Mouse (Mus musculus): ENCODE measurements at regions not wholly inside any gene's neighbourhood (a gene's known extent, or its start where the extent isn't known, plus 50 kb on each side); places are given as distances from the start of the nearest gene placed in this dataset.

DNA sequence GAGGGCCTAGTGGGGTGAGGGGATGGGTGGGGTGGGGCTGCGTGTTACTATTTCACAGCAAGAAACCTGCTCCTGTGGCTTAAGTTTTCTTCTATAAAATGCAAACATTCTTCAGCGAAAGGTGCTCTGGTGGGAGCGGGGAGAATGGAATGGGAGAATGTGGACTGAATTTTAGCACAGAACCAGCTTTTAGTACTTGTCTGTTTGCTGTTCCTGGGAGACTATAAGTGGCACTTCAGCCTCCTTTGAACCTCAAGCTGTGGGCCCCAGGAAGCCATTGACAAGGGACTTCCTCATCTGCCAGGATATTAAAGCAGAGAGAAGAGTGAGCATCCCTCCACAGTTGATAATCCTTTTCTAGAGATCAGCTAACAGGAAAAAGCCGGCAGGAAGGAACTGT, 580.2 kb downstream of the Zfp706 start:
- DNase-seq (ENCODE audit: extremely low read depth, low read depth, low spot score), result no peak

DNA sequence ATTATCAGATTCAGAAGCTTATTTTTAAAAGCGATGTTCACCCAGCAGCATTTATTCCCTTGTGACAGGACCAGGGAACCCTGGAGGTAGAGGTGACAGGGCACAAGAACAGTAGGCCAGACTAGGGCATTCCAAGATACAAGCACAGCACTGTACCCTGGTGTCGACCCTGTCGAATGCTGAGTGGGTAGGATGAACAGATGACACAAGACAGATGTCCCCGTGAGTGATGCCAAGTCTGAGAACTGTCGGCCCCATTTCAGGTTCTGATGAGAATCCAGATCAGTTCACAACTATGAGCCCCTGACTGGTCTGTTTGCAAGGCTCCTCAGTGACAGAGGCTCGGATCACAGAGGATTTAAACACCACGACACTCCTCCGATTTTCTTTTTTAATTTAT, 581.7 kb downstream of the Zfp706 start:
- DNase-seq (ENCODE audit: extremely low read depth, low read depth, low spot score), result no peak

DNA sequence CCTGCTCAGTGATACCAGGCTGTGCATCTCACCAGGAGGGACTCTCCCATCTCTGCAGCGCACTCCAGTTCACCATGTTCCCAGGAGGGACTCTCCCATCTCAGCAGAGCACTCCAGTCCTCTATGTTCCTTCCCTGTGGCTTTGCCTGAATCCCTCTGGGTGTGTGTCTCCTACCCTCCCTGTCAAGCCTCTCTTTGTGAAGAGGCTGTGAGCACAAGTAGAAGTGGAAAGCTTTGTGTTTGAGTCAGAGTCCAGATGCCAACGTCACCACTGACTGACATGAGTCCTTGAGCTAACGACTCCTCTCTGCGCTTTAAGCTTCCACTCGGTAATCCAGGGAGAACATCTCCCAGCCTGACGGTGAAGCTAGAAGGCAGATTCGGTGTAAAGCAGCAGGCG, 583.5 kb downstream of the Zfp706 start:
- DNase-seq (ENCODE audit: extremely low read depth, low read depth, low spot score), result no peak

DNA sequence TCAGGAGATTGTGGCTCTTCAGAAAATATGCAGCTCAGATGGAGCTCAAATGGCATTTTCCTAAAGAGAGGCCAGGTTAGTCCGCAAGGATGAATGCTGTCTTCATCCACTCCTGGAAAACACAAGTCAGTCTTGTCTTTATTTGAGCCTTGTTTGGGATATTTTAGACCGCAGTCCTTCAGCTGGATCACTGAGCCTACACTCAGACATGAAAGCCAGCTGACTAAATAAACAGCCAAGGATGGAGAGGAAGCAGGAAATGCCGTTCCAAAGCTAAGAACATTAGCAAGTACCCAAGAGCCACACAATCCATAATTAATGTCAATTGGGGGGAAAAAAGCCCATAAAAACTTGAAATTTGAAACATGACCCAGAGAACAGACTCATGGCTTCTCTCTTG, 584.8 kb downstream of the Zfp706 start:
- no peak for DNase-seq (ENCODE audit: extremely low read depth, low read depth, low spot score)

DNA sequence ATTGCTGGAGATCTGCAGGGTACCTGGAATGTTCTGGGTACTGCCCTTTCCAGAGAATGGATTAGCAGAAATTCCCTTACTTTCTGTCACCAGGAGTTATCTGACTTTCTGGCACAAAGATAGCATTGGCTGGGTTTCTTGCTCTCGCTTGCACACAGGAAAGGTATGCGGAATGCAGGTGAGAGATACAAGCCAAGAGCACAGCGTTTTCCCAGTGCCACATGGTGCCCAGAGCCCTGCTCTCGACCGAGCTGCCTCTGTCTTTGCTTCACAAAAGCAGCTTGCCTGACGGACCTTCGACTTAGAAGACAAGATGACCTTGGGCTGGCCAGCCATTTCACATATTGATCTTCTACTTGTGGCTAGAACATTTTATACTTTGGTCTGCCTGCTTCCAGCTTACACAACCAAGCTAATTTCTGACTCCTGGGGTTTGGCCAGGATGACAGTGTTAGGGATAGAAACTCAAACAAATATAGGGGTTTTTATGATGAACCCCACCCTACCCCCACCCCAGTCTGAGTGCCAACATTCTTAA, 587.6 kb downstream of the Zfp706 start:
- peak; percentile 23 for DNase-seq (ENCODE audit: extremely low read depth, low read depth, low spot score)

DNA sequence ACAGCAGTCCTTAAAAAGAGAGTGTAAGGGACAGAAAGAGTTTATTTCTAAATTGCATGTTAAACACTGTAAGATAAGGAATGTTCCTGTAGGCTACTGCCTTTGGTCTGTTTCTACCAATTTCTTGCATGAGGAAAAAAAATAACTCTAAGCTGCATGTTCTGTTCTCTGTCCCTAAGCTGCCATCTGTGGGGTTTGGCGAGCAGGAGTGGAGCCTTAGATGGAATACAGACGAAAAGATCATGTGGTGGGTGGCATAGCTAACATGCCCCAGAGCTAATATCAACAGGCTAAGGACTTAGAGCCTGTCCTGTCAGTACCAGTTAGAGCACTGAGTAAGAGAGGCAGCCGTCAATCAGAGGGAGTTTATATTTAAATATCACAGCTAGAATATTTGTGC, 590.1 kb downstream of the Zfp706 start:
- DNase-seq (ENCODE audit: extremely low read depth, low read depth, low spot score), result no peak

DNA sequence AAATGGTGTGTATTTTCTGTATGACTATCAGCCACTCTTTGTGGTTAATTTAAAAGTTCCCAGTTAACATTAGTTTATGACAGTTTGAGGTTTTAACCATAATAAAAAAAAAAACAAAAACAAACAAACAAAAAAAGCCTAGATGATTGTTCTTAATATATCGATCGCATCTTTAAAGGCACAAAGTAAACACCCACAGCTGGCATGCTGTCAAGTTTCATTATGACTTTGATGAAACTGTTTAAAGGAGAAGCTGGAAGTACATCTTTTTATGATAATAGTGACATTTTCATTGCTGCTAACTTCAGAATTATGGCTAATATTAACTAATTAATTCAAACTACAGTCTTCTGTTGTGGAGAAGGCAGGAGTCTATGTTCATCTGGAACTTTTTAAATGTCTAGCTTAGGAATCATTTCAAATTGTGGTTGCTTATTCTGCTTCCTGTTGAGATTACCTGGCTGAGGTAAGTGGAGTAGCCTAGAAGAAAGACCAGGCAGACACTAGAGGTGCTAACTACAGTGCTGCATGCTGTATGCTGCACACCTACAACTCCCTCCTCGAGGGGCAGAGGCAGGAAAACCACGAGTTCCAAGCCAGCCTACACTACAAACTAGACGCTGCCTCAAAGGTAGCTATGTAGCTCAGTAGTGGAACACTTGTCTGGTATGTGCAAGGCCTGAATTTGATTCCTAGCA, 591.9 kb downstream of the Zfp706 start:
- DNase-seq (ENCODE audit: extremely low read depth, low read depth, low spot score), result no peak

DNA sequence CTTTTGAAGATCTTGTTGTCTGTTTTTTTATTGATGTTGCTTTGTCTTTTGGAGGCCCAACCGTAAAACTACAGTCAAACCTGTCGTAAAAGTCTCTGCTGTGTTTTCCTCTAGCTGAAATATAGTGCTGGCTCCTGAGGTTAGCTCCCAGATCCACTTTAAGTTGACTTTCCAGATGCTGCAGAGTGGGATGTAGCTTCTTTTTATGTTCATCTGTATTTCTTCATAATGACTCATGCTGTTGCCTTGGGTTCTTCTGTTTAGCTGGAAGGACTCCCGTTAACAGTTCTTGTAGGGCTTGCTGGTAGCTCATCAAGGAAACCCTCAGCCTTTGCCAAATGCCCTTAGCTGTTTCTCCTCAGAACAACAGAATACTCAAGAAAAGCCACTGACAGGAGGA, 595.6 kb downstream of the Zfp706 start:
- DNase-seq (ENCODE audit: extremely low read depth, low read depth, low spot score), result no peak

DNA sequence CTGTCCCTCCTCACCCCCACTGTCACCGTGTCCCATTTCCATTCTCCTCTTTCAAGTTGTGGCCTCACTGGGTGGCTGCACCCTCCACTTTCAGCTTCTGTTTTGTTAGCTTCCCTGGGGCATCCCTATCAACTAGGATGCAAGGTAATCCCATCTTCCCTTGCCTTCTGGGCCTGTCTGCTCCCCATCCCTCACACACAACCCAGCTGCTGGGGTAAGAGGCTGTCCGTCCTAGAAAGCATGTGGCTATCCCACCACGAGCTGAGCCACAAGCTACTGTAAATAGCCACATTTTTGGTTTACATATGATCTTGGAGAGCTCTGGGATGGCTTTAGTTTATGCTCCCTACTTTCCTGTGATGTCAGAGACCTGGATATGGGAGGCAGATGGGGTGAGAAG, 602.1 kb downstream of the Zfp706 start:
- no peak for DNase-seq (ENCODE audit: extremely low read depth, low read depth, low spot score)

DNA sequence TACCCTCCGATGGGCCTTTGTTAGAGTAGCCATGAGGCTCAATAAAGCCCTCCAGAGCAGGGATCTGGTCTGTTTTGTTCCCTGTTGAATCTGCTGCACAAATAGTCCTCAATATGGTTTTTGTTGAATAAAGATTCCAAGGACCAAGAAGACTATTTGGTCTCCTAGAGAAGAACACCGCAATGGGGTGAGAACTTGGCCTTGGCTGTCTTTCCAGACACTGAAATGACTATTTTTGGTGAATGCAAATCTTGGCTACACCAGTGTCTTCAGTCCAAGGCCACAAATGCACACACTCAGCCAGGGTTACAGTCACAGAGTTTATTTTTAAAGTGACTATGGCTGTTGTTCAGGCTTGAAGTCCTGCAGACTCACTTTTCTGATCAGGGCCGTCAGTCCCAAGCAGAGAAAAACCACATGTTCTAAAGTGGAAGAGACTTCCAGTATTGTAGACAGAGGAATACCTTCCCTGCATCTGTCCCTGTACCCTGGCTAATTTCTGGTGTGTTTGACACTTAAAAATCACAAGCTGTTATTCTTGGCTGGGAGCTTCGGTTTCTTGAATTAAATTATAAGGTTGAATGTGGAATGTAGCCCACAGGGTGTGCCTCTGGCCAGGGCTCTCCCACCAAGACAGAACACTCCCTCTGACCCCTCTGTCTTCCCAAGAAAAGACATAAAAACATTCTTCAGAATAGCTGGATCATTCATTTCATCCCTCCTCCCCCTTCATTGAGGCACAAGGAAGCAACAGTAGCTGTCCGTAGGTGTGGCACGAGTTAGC, 604.0 kb downstream of the Zfp706 start:
- DNase-seq (ENCODE audit: extremely low read depth, low read depth, low spot score), result no peak

DNA sequence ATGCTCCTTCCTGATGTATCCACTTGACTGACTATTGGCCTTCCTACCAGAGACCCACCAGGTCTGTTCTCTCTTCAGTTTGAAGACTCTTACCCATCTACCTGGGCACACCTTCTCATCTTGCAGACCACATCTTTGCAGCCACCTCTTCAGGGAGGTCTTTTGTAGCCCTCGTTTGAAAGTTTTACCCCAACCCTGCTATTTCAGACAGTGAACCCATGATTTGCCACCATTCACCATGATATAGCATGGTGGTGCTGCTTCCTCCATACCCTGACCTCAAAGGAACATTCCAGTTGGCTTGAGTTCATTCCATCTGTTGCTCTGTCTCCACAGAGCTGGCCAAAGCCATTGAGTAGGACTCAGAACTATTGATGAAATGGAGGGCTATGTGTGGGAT, 605.5 kb downstream of the Zfp706 start:
- DNase-seq (ENCODE audit: extremely low read depth, low read depth, low spot score), result no peak

DNA sequence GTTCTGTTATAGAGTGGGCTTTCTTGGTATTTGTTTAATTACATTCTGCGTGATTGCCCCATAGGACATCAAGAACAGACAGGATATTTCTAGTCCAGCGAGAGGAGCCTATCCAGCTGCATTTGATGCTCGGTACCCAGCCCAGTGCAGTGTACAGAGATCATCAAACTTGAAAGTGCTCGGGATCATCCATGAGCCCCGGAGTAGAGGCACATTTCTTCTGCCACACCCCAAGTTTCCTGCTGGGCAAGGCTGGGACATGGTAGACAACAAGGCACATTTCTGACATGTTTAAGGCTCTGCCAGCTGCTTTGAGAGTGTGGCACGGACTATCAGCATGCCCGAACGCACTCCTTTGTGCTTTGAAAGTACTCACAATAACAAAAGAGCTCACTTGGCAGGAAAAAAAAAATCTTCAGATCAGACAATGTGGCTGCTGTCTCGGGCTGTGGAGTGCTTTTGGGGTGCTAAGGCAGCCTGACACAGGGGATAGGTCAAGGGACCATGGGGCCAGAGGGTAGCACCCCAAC, 607.2 kb downstream of the Zfp706 start:
- no peak for DNase-seq (ENCODE audit: extremely low read depth, low read depth, low spot score)

DNA sequence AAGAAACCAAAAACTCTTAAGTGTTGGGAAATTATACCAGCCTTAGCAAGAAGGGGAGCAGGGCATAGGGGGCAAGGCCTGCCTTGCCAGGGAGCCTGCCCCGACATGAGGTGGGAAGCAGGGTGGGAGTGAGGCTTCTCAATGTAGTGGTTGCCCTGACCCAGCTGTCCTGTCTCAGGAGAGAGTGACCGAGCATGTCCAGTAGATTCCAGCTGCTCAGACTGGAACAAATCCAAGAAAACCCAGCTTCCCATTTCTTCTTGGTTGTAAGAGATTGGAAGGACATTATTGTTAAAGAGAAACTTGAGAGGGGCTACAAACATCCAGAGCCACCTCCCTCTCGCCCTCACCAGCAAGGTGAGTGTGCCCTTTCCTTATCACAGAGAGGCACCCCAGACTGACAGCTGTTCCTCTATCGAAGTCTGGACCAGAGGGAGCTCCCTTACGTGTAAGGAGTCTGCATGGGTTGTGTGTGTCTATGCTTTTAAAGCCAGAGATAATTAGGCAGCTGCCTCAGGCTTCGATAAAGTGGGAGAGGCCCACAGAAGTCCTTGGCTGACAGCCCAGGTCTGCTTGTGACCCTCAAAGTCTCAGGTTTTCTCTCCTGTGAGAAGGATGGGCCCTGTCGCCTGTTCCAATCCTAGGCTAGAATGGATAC, 608.1 kb downstream of the Zfp706 start:
- DNase-seq (ENCODE audit: extremely low read depth, low read depth, low spot score), result no peak

DNA sequence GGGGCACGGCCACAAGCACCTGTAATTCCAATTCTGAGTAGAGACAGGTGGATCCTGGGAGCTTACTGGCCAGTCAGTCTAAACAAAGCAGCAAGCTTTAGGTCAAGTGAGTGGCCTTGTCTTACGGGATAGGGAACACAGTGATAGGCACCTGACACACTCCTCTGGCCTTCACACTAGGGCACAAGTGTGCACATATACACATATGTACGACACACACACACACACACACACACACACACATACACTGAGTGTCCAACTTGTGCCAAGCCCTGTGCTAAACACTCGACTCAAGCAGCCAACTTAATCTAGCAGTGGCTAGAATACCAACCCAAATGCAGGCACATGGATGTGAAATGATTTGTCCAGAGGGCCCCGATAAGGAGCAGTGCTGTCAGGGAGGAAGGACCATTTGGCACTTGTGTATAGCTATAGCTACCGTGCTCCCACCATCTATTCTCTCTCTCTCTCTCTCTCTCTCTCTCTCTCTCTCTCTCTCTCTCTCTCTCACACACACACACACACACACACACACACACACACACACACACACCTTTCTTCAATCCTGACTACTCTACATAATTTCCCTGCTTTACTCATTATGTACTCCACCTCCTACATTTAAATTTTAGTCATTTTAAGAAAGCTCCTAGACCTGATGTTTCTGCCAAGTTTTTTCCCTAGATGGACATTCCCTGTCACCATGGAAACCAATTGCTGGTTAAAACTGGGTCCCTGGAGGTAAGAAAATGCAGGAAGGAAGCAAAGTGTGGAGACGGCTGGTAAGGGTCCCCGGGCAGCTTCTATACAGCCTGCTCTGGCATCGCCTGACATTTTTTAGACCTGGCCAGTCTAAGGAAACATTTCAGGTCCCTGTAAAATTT, 609.2 kb downstream of the Zfp706 start:
- DNase-seq (ENCODE audit: extremely low read depth, low read depth, low spot score), result no peak

DNA sequence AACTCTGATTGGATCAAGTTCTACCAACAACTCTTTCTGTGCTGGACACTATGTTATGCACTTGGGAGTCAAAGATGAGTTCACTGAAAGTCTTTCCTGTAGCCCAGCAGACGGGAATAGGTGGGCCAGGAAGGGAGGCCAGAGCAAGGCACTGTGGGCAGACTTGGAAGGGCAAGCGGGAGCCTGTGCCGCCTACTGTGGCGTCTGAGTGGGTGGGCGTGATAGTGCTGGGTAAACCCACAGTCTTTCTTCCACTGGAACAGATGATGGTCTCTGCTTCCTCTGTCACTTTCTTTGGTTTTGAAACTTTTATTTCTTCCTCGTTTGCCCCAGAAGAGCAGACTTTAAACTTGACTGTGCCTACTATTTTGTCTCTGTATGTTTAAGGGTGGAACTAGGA, 610.8 kb downstream of the Zfp706 start:
- no peak for DNase-seq (ENCODE audit: extremely low read depth, low read depth, low spot score)

DNA sequence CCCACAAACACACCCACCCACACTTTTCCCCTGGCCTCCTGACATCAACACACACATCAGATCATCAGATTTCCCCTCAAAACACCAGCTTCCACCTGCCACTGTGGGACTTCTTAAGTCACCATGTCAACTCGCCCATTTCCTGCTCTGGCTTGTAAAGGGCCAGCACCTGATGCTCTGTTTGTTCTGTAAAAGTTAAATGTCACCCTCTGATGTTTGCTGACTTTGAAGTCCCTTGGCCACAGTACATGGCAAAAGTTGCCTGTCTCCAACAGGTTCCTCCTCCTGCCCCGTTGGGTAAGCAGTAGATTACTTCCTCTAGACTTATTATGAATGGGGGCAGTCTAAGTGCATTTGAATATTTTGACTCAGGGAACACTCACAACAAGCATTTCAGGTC, 611.3 kb downstream of the Zfp706 start:
- no peak for DNase-seq (ENCODE audit: extremely low read depth, low read depth, low spot score)

DNA sequence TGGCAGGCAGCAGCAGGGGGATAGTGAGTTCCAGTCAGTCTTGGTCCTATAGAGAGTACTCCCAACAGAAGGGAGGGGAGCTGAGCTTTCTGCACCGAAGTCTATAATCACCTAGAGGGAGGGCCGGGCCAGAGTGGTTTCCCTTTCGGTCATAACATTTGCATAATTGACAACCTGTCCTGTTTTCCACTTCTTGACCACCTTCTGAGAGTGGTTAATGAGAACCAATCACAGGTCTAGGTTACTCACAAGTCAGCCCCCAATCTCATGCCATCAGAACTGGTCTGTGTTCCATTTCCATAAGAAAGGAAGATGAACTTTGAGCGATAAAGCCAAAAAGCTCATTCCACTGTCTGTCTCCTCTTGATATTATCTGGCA, 611.9 kb downstream of the Zfp706 start:
- no peak for DNase-seq (ENCODE audit: extremely low read depth, low read depth, low spot score)

DNA sequence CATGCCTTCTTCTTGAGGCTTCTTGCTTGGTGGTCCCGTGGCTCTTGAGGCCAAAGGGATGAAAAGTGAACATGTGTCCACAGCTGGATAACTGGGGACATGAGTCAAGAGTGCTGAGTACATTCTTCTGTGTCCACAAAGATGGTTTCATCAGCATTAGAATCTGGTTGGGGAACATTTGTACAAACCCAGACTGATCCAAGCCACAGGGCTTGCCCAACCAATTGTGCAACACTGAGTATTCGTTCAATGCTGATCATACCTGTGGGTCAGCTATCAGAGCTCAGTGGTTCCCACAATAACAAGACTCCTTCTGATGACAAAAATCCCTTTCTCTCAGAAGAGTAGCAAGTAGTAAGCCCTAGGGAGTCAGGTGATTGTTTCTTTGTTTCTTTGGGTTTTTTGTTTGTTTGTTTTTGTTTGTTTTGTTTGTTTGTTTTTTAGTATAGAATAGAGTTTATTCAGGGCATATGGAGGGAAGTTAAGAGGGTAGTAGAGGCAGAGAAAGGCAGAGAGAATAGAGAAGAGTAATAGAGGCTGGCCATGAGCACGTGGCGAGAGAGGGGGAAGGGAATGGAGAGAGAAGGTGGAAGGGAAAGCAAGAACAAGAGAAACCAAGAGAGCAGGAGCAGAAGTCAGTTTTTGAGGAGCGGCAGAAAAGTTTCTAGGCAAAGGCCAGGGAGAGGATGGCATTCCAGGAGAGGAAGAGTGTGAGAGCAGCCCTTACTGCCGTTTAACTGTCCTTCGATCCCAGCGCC, 612.5 kb downstream of the Zfp706 start:
- no peak for DNase-seq (ENCODE audit: extremely low read depth, low read depth, low spot score)

DNA sequence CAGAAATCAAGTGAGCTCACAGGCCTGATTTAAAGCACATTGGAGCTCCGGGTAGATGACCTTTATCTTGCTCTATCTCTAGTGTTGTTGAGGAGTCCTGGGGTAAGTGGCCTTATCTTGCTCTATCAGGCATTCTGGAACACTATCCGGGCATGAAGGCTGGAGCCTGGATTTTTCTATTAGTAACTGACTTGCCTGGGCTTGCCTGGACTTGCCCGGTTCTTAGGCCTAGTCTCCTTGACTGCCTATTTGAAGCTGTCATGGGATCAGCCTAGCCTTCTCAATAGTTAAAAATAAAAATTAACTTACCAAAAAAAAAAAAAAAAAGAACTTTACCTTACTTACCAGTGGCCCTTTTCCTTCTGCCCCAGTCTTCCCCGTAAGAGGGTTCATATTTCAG, 617.8 kb downstream of the Zfp706 start:
- no peak for DNase-seq (ENCODE audit: extremely low read depth, low read depth, low spot score)

DNA sequence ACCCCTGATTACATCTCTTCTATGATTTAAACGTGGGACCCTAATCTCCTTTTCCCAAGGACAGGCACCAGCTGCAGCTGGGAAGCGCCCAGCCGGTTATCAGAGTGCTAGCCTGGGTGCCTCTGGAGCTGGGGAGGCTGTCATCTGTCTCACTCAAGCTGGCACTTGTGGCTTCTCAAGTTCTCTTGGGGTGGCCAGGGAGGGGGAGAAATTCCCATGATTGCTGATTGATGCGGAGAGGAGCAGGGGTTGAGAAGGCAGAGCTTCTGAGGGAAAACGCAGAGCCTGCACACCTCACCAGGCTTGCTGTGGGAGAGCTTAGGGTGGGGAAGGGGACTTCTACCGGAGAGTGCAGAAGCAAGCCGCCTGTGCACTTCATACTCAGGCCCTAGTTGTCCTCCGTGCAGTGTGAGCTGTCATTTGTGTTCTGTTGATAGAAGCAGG, 626.3 kb downstream of the Zfp706 start:
- DNase-seq (ENCODE audit: extremely low read depth, low read depth, low spot score), result no peak
